In the genomic region with DNA sequence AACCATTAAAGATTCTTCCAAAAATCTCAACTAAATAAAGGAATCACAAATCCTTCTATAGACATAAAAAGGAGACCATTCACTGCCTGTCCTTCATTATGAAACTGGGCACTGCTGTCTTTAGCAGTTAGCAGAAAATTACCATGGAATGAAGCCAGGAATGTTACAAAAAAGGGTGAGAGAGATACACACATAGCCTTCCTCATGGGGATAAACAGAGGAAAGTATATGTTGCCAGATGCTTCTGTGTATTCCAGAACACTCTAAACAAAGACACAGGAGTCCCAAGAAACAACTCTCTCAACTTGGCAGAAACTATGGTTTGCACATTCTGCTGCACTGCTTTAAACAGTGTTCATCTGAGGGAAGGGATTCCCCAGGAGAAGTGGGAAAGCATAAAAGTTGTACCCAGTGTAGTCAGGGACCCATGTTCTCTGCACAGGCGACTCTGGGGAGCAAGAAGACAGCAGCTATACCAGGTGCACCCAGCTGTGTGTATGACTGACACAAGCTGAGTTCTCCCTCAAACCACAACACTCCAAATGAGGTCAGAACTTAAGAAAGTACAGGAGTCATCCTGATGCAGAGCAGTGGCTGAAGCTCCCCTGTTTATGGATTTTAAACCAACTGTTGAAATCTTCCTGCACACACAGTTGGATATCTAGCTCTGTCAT, we compare ENCODE assay signal across 16 mouse cellular contexts. TPM values are rescaled to one million over a fixed set of nuclear protein-coding genes. Genes with fewer than 3 reads are reported as not detected.
DNase-seq lines count a peak whose midpoint lies in the region; ATAC-seq and TF ChIP-seq lines count a peak whose summit lies in the region.
"Had no signal": no experiment of that assay in that cellular context is flagged by ENCODE, and none has a peak within 500 bp of the region (broad histone marks: within the 10 kb centered on the region; RNA-seq: fewer than 3 reads in every experiment).

No protein-coding gene starts in this region.

- H3K36me3 ChIP-seq in lung, embryonic 16.5 days (ENCODE audit: control insufficient read depth, insufficient read depth, low read length), result no peaks in the 10 kb centered on the region
- peaks cover 10% of the 10 kb centered on the region; the same call in 1 of the 2 replicates for H3K36me3 ChIP-seq in intestine, embryonic 16.5 days (ENCODE audit: control insufficient read depth, insufficient read depth, low read length)

- H3K4me3 ChIP-seq in lung, embryonic 16.5 days (ENCODE audit: low read length), result no peak overlapping the region
- no peak overlapping the region for H3K4me3 ChIP-seq in lung, adult 2 months (replicated peaks; ENCODE audit: extremely low read depth, low read depth, low read length)
- no peak overlapping the region for H3K4me3 ChIP-seq in intestine, embryonic 16.5 days (ENCODE audit: low read length)
- H3K4me3 ChIP-seq: embryonic facial prominence, embryonic 12.5 days; heart, embryonic 12.5 days; layer of hippocampus, adult 2 months; limb, embryonic 13.5 days; midbrain, embryonic 12.5 days had no signal

- 63% methylated on average over 1 of the region's 1 CpGs for WGBS in lung, embryonic 16.5 days
- WGBS in lung, adult 2 months, result 43% methylated on average over 1 of the region's 1 CpGs
- 77% methylated on average over 1 of the region's 1 CpGs for WGBS in intestine, embryonic 16.5 days

- DNase-seq in frontal cortex, postnatal 10 days (ENCODE audit: low spot score in 2 of 2), result no peak
- DNase-seq in lung, adult 2 months, result no peak
- peak; percentile 19 for DNase-seq in thymus, postnatal 25 days
- no peak for DNase-seq in embryo, embryonic 11 days
- DNase-seq in urinary bladder, postnatal 25 days (ENCODE audit: low spot score), result no peak
- DNase-seq: adrenal gland, postnatal 14 days; cerebellum, postnatal 14 days had no signal

- peaks cover 18% of the 10 kb centered on the region for H3K4me1 ChIP-seq in lung, embryonic 16.5 days (replicated peaks; ENCODE audit: control insufficient read depth, insufficient read depth, low read length)
- H3K4me1 ChIP-seq in lung, adult 2 months (ENCODE audit: control insufficient read depth, insufficient read depth, low read length), result no peaks in the 10 kb centered on the region
- H3K4me1 ChIP-seq in intestine, embryonic 16.5 days (ENCODE audit: control insufficient read depth, insufficient read depth, low read length), result peaks cover 10% of the 10 kb centered on the region; the same call in 1 of the 2 replicates
- H3K4me1 ChIP-seq: embryonic facial prominence, embryonic 12.5 days; limb, embryonic 13.5 days had no signal

- peak overlapping the region; percentile 8 for H3K27ac ChIP-seq in lung, embryonic 16.5 days (ENCODE audit: low read length)
- H3K27ac ChIP-seq in intestine, embryonic 16.5 days (ENCODE audit: low read length), result peak overlapping the region; percentile 1; the same call in 1 of the 2 replicates
- H3K27ac ChIP-seq: embryonic facial prominence, embryonic 12.5 days; layer of hippocampus, adult 2 months; limb, embryonic 13.5 days; midbrain, embryonic 12.5 days had no signal

- ATAC-seq in frontal cortex, adult (ENCODE audit: low TSS enrichment), result 0 out of 2 replicates have a peak, but pooled peaks have one; percentile 16
- ATAC-seq in lung, embryonic 16.5 days (ENCODE audit: low read depth), result peak; percentile 79
- ATAC-seq in intestine, embryonic 16.5 days, result peak; percentile 38; the same call in 1 of the 2 replicates
- ATAC-seq: hindbrain, embryonic 16.5 days had no signal

- no peak overlapping the region for H3K4me2 ChIP-seq in lung, embryonic 16.5 days (ENCODE audit: low read depth, low read length)
- no peak overlapping the region for H3K4me2 ChIP-seq in intestine, embryonic 16.5 days (ENCODE audit: low read depth, low read length)
- H3K4me2 ChIP-seq: embryonic facial prominence, embryonic 12.5 days; heart, embryonic 12.5 days; limb, embryonic 13.5 days; midbrain, embryonic 12.5 days had no signal

- no peaks in the 10 kb centered on the region for H3K27me3 ChIP-seq in lung, embryonic 16.5 days (ENCODE audit: control insufficient read depth, insufficient read depth, low read depth, low read length)
- no peaks in the 10 kb centered on the region for H3K27me3 ChIP-seq in intestine, embryonic 16.5 days (replicated peaks; ENCODE audit: control insufficient read depth, insufficient read depth, low read length)
- H3K27me3 ChIP-seq: embryonic facial prominence, embryonic 12.5 days; heart, embryonic 12.5 days; limb, embryonic 13.5 days; midbrain, embryonic 12.5 days had no signal

- H3K9ac ChIP-seq in lung, embryonic 16.5 days (ENCODE audit: low read length), result no peak overlapping the region
- H3K9ac ChIP-seq in intestine, embryonic 16.5 days (ENCODE audit: low read depth, low read length), result no peak overlapping the region; the same call in 1 of the 2 replicates
- H3K9ac ChIP-seq: embryonic facial prominence, embryonic 12.5 days; heart, embryonic 12.5 days; limb, embryonic 13.5 days; midbrain, embryonic 12.5 days had no signal

- TF ChIP-seq CTCF in lung, adult 2 months (IDR thresholded peaks at IDR 0.05; ENCODE audit: insufficient read depth, low read length), result no peak

- TF ChIP-seq POLR2A in lung, adult 2 months (IDR thresholded peaks at IDR 0.05; ENCODE audit: borderline replicate concordance, extremely low read depth, low read depth, low read length), result no peak

- H3K9me3 ChIP-seq in lung, embryonic 16.5 days (ENCODE audit: control insufficient read depth, low read length), result no peaks in the 10 kb centered on the region
- no peaks in the 10 kb centered on the region for H3K9me3 ChIP-seq in intestine, embryonic 16.5 days (ENCODE audit: control insufficient read depth, low read length)
- H3K9me3 ChIP-seq: embryonic facial prominence, embryonic 12.5 days; limb, embryonic 13.5 days; midbrain, embryonic 12.5 days had no signal

RNA-seq across cellular contexts. Expression of a gene that starts 46.0 kb away (rescaled TPM):
- polyA plus RNA-seq in lung, embryonic 16.5 days (2015; fragmentation: Nextera tagmentation; extraction: Ambion mirVana), result 66.4 and 77.4 TPM in 2 replicates
- 11.5 and 12.6 TPM in 2 replicates for polyA plus RNA-seq in lung, adult 2 months (2012; rRNA removed)
- 69.1 and 74.4 TPM in 2 replicates for polyA plus RNA-seq in intestine, embryonic 16.5 days (2015; fragmentation: Nextera tagmentation; extraction: Ambion mirVana)

Comparison
In these comparisons a context has a peak if more than half of its experiments do, and no peak if none do; other contexts are left out.
1. ATAC-seq: peak in every context shown above with its lines; median percentile 79 in lung, embryonic 16.5 days; 38 in intestine, embryonic 16.5 days; 16 in frontal cortex, adult.